Mouse (Mus musculus): Measurements from ENCODE around the gene Edem2. TPM values are rescaled to one million over a fixed set of nuclear protein-coding genes. Genes with fewer than 3 reads are reported as not detected.
A peak's percentile ranks its signal among the peaks of the same experiment; 100 is the strongest.

The Edem2 gene
- polyA plus RNA-seq, 1 experiment from 2014 or later: 44.8 TPM

DNA sequence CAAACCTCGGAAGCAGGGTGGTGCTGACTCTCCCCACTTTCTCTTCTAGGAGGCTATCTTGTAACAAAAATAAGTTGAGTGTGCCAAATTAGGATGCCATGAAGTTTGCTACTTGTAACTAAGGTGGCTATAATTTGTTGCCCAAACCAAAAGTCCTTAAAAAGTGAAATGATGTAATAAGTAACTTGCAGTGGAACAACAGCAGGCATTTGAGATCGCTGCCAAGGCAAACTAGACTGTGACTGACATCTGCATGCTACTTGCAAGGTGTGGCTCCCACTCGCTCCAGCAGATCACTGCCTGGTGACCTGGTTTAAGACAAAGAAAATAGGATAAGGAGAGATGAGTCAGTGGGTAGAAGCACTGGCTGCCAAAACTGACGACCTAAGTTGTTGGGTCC is 36.1 kb downstream of the Edem2 start:
- Histone ChIP-seq H3K4me2 (replicated peaks; ENCODE audit: low read depth, low read length) (no peak overlapping the region), H3K36me3 (ENCODE audit: insufficient read depth, low read length) (no peaks in the 10 kb centered on the region), H3K4me1 (ENCODE audit: insufficient read depth, low read length) (peaks cover 20% of the 10 kb centered on the region), H3K27me3 (ENCODE audit: insufficient read depth, low read length) (no peaks in the 10 kb centered on the region), H3K9ac (replicated peaks; ENCODE audit: low read length) (no peak overlapping the region), H3K27ac (ENCODE audit: low read length) (no peak overlapping the region), H3K9me3 (ENCODE audit: low read length) (no peaks in the 10 kb centered on the region), H3K4me3 (ENCODE audit: low read length) (no peak overlapping the region)
- ATAC-seq (ENCODE audit: low FRiP score, low TSS enrichment): no peak
- WGBS: 80% methylated on average over 4 of the region's 4 CpGs

DNA sequence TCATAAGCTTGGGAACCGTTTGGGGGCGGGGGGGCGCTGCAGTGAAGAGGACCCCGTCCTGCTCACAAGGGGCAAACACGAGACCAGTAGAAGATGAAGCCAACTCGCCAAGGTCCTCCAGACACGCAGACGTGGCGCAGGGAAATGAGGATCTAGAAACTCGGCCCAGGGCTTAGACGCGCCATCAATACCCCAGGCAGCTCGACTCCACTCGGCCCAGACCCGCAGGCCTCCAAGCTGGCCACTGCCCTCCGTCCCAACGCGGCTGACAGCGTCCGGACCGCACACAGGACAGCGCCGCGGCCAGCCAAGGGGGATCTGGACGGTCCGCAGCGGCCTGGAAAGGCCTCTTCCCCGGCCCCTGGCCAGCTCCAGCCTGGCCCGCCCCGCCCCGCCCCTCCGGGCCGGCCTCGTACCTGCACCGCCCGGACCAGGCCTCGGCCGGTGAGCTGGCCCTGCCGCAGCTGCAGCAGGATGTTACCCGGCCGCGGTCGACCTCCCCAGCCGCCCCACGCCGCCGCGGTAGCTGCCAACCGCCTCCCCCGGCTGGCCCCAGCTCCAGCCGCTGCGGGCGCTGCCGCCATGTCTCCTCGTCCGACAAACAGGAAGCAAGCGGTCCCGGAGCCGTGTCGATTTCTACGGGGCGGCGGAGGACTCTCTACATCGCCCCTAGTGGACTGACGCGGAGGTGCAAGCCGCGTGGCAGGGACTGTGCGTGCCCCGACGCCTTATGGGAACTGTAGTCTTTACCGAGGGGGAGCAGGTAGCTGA is 37.4 kb downstream of the Edem2 start, which contains the start of gene Trpc4ap:
Trpc4ap (minus strand) TSS at position 662 of the 771 bp plus-strand sequence.
- Histone ChIP-seq H3K4me3 (ENCODE audit: low read length) (peak within 1 kb of the TSS; percentile 98), H3K4me2 (replicated peaks; ENCODE audit: low read depth, low read length) (peak within 1 kb of the TSS; percentile 94), H3K36me3 (ENCODE audit: insufficient read depth, low read length) (no peaks in the 10 kb centered on the region), H3K9ac (replicated peaks; ENCODE audit: low read length) (peak within 1 kb of the TSS; percentile 95), H3K27ac (ENCODE audit: low read length) (peak within 1 kb of the TSS; percentile 93), H3K27me3 (ENCODE audit: insufficient read depth, low read length) (no peaks in the 10 kb centered on the region), H3K9me3 (ENCODE audit: low read length) (no peaks in the 10 kb centered on the region), H3K4me1 (ENCODE audit: insufficient read depth, low read length) (peaks cover 20% of the 10 kb centered on the region)
- ATAC-seq (ENCODE audit: low FRiP score, low TSS enrichment): peak; percentile 97
- under 1% methylated on average over 63 of the region's 72 CpGs for WGBS

DNA sequence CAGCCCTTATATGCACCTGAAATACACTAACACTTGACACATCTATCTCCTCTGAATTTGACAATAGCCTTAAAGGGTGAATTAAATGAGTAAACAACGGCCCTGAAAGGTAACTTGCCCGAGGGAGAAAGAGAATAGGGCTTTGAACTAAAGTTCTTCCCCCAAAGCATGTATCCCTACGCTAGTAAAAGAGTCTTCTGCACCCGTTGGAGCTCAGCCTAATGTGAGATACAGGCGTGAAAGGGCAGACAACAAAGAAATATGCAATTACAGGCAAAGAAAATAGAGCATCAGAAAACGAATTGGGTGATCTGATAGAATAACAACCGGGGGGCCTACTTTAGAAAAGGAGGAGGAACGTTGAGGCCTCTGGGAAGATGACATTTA is 37.9 kb downstream of the Edem2 start:
- no peaks in the 10 kb centered on the region for H3K27me3 ChIP-seq (ENCODE audit: insufficient read depth, low read length)
- 3% methylated on average over 8 of the region's 8 CpGs for WGBS
- H3K36me3 ChIP-seq (ENCODE audit: insufficient read depth, low read length): no peaks in the 10 kb centered on the region
- peak overlapping the region; percentile 98 for H3K4me3 ChIP-seq (ENCODE audit: low read length)
- peaks cover 23% of the 10 kb centered on the region for H3K4me1 ChIP-seq (ENCODE audit: insufficient read depth, low read length)
- no peaks in the 10 kb centered on the region for H3K9me3 ChIP-seq (ENCODE audit: low read length)
- H3K9ac ChIP-seq (replicated peaks; ENCODE audit: low read length): peak overlapping the region; percentile 95
- peak overlapping the region; percentile 93 for H3K27ac ChIP-seq (ENCODE audit: low read length)
- ATAC-seq (ENCODE audit: low FRiP score, low TSS enrichment): no peak
- H3K4me2 ChIP-seq (replicated peaks; ENCODE audit: low read depth, low read length): peak overlapping the region; percentile 94

DNA sequence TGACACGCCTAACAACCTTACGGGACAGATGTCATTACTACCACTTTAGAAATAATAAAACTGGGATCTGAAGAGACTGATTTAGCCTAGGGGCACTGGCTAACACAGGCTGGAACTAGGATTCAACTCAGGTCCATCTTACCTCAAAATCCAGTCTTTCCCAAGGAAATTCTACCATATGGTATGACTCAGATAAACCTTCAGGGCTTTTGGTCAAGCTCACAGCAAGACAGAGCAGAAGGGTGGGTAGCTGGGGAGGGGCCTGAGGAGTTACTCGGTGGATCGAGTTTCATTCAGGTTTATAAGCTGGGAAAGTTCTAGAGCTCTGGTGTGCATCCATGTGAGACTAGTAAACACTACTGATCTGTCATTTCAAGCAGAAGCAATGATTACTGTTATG is 40.1 kb downstream of the Edem2 start:
- Histone ChIP-seq H3K4me1 (ENCODE audit: insufficient read depth, low read length) (peaks cover 26% of the 10 kb centered on the region), H3K27ac (ENCODE audit: low read length) (no peak overlapping the region), H3K4me2 (replicated peaks; ENCODE audit: low read depth, low read length) (no peak overlapping the region), H3K27me3 (ENCODE audit: insufficient read depth, low read length) (no peaks in the 10 kb centered on the region), H3K4me3 (ENCODE audit: low read length) (no peak overlapping the region), H3K36me3 (ENCODE audit: insufficient read depth, low read length) (no peaks in the 10 kb centered on the region), H3K9me3 (ENCODE audit: low read length) (no peaks in the 10 kb centered on the region), H3K9ac (replicated peaks; ENCODE audit: low read length) (no peak overlapping the region)
- ATAC-seq (ENCODE audit: low FRiP score, low TSS enrichment): no peak
- WGBS: 58% methylated on average over 4 of the region's 4 CpGs

DNA sequence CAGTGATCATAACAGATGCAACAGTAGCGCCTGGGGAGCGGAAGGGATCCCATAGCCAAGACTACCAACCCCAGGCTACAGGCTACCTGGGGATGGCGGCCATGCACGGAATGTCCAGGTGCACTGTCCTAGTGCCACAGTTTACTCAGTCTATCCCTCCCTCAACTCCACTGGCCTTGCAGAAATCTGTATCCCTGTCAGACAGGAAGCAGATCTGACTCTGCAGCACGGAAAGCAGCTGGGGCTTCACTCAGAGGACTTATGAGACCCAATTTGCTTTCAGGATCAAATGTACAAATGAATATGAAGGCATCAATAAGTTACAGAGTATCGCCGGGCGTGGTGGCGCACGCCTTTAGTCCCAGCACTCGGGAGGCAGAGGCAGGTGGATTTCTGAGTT is 41.5 kb downstream of the Edem2 start:
- 90% methylated on average over 11 of the region's 11 CpGs for whole genome bisulfite sequencing
- peaks cover 26% of the 10 kb centered on the region for H3K4me1 ChIP-seq (ENCODE audit: insufficient read depth, low read length)
- no peak overlapping the region for H3K4me2 ChIP-seq (replicated peaks; ENCODE audit: low read depth, low read length)
- no peak overlapping the region for H3K9ac ChIP-seq (replicated peaks; ENCODE audit: low read length)
- no peaks in the 10 kb centered on the region for H3K36me3 ChIP-seq (ENCODE audit: insufficient read depth, low read length)
- H3K4me3 ChIP-seq (ENCODE audit: low read length): no peak overlapping the region
- no peaks in the 10 kb centered on the region for H3K27me3 ChIP-seq (ENCODE audit: insufficient read depth, low read length)
- no peaks in the 10 kb centered on the region for H3K9me3 ChIP-seq (ENCODE audit: low read length)
- no peak overlapping the region for H3K27ac ChIP-seq (ENCODE audit: low read length)
- no peak for ATAC-seq (ENCODE audit: low FRiP score, low TSS enrichment)

DNA sequence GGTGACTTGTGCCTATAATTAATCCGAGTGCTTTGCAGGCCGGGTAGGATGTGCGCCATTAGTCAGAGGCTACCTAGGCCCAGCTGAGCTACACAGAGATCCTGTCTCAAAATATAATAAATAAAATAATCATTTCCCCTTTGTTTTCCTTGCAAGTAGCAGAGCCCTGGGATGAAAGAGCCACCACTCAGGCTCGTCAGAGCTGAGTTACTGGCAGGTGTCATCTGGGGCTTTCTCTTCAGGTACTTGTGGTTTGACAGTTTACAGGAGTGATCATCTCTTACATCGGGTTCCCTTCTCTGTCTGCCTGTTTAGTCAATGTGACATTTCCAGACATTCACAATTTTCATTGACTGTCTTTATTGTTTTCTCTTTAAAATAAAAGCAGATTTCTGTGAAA is 42.7 kb downstream of the Edem2 start:
- Histone ChIP-seq H3K27me3 (ENCODE audit: insufficient read depth, low read length) (no peaks in the 10 kb centered on the region), H3K4me3 (ENCODE audit: low read length) (no peak overlapping the region), H3K9me3 (ENCODE audit: low read length) (no peaks in the 10 kb centered on the region), H3K27ac (ENCODE audit: low read length) (no peak overlapping the region), H3K36me3 (ENCODE audit: insufficient read depth, low read length) (no peaks in the 10 kb centered on the region), H3K4me1 (ENCODE audit: insufficient read depth, low read length) (peaks cover 26% of the 10 kb centered on the region), H3K4me2 (replicated peaks; ENCODE audit: low read depth, low read length) (no peak overlapping the region), H3K9ac (replicated peaks; ENCODE audit: low read length) (no peak overlapping the region)
- no peak for ATAC-seq (ENCODE audit: low FRiP score, low TSS enrichment)
- WGBS: 64% methylated on average over 5 of the region's 5 CpGs

DNA sequence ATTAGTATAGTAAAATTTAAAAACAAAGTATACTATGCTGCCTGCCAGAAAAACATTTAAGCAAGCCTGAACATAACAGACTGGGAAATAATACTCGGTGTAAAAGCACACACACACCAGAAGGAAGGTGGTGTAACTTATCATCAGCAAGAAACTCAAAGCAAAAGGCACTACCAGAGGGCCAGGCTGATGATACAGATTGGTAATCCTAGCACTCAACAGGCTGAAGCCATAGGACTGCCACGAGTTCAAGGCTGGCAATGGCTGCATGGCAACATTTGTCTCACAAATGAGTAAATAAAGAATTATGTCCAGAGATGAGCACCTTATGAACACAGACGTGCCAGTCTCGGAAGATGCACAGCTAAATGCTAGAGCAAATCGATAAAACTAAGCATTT is 45.5 kb downstream of the Edem2 start:
- Histone ChIP-seq H3K27me3 (ENCODE audit: insufficient read depth, low read length) (no peaks in the 10 kb centered on the region), H3K4me2 (replicated peaks; ENCODE audit: low read depth, low read length) (no peak overlapping the region), H3K9ac (replicated peaks; ENCODE audit: low read length) (no peak overlapping the region), H3K36me3 (ENCODE audit: insufficient read depth, low read length) (no peaks in the 10 kb centered on the region), H3K4me3 (ENCODE audit: low read length) (no peak overlapping the region), H3K27ac (ENCODE audit: low read length) (no peak overlapping the region), H3K9me3 (ENCODE audit: low read length) (no peaks in the 10 kb centered on the region), H3K4me1 (ENCODE audit: insufficient read depth, low read length) (peaks cover 6% of the 10 kb centered on the region)
- no peak for ATAC-seq (ENCODE audit: low FRiP score, low TSS enrichment)
- WGBS: 92% methylated on average over 5 of the region's 5 CpGs

DNA sequence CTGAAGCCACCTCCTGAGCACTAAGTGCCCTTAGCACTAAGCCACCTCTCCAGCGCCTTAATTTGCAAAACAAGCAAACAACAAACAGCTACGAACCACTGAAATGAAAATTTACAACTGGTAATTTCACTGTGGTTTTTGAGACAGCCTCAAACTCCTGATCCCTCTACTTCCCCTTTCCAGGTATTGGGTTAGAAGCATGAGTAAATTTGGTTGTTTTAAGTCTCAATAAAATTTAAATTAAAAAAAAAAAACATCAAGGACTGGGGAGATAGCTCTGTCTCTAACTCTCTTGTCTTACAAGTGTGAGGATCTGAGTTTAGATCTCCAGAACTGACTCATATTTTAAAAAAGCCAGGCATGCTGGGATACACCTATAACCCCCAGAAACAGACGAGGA is 46.1 kb downstream of the Edem2 start:
- peaks cover 6% of the 10 kb centered on the region for H3K4me1 ChIP-seq (ENCODE audit: insufficient read depth, low read length)
- no peak overlapping the region for H3K4me2 ChIP-seq (replicated peaks; ENCODE audit: low read depth, low read length)
- no peak overlapping the region for H3K9ac ChIP-seq (replicated peaks; ENCODE audit: low read length)
- no peak overlapping the region for H3K27ac ChIP-seq (ENCODE audit: low read length)
- no peaks in the 10 kb centered on the region for H3K27me3 ChIP-seq (ENCODE audit: insufficient read depth, low read length)
- no peak overlapping the region for H3K4me3 ChIP-seq (ENCODE audit: low read length)
- H3K9me3 ChIP-seq (ENCODE audit: low read length): no peaks in the 10 kb centered on the region
- no peaks in the 10 kb centered on the region for H3K36me3 ChIP-seq (ENCODE audit: insufficient read depth, low read length)
- ATAC-seq (ENCODE audit: low FRiP score, low TSS enrichment): no peak
- 61% methylated on average over 3 of the region's 3 CpGs for WGBS

DNA sequence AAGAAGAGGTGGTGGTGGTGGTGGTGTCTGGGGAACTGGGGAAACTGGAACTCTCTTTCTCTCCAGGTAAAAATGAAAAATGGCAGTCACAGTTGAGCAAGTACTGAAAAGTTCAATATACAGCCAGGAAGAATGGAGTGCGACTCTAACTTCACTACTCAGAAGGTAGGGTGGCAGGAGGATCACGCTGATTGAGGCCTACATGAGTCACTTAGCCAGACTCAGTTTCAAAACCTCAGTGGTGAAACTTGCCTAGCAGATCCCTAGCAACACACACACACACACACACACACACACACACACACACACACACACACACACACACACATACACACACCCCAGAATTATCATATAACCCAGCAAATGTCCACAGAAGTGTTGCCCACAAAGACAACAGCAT is 47.4 kb downstream of the Edem2 start:
- H3K4me2 ChIP-seq (replicated peaks; ENCODE audit: low read depth, low read length): no peak overlapping the region
- 96% methylated on average over 2 of the region's 2 CpGs for WGBS
- no peaks in the 10 kb centered on the region for H3K36me3 ChIP-seq (ENCODE audit: insufficient read depth, low read length)
- ATAC-seq (ENCODE audit: low FRiP score, low TSS enrichment): no peak
- H3K27me3 ChIP-seq (ENCODE audit: insufficient read depth, low read length): no peaks in the 10 kb centered on the region
- H3K9ac ChIP-seq (replicated peaks; ENCODE audit: low read length): no peak overlapping the region
- peaks cover 6% of the 10 kb centered on the region for H3K4me1 ChIP-seq (ENCODE audit: insufficient read depth, low read length)
- H3K27ac ChIP-seq (ENCODE audit: low read length): no peak overlapping the region
- no peaks in the 10 kb centered on the region for H3K9me3 ChIP-seq (ENCODE audit: low read length)
- no peak overlapping the region for H3K4me3 ChIP-seq (ENCODE audit: low read length)

DNA sequence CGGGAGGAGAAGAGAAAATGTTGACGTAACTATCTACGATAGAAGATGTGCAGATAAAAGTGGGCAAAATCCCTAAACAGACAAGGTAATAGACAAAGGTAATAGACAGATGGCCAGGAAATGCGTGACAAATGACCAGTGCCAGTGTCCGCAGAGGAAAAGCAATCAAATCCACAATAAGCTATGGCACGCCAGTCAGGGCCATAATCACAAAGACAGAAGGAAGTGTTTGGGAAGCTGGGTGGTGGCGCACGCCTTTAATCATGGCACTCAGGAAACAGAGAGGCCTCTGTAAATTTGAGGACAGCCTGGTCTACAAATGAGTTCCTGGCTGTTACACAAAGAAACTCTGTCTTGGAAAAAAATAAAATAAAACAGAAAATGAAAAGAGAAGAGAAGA is 48.1 kb downstream of the Edem2 start:
- no peak overlapping the region for H3K9ac ChIP-seq (replicated peaks; ENCODE audit: low read length)
- no peak overlapping the region for H3K4me3 ChIP-seq (ENCODE audit: low read length)
- no peaks in the 10 kb centered on the region for H3K36me3 ChIP-seq (ENCODE audit: insufficient read depth, low read length)
- ATAC-seq (ENCODE audit: low FRiP score, low TSS enrichment): no peak
- no peaks in the 10 kb centered on the region for H3K27me3 ChIP-seq (ENCODE audit: insufficient read depth, low read length)
- H3K4me1 ChIP-seq (ENCODE audit: insufficient read depth, low read length): peaks cover 1% of the 10 kb centered on the region
- WGBS: 73% methylated on average over 8 of the region's 8 CpGs
- no peak overlapping the region for H3K4me2 ChIP-seq (replicated peaks; ENCODE audit: low read depth, low read length)
- no peak overlapping the region for H3K27ac ChIP-seq (ENCODE audit: low read length)
- H3K9me3 ChIP-seq (ENCODE audit: low read length): no peaks in the 10 kb centered on the region

All from kidney, embryonic 16.5 days (tissue).